Mouse (Mus musculus): ENCODE results near the gene Cldn3. TPM values are rescaled to one million over a fixed set of nuclear protein-coding genes. Genes with fewer than 3 reads are reported as not detected.
"Not testable (repeated sequence)": the region's sequence is repeated elsewhere in the genome, so short reads cannot be mapped to it uniquely, and the experiment has no call there.

The Cldn3 gene
- polyA plus RNA-seq, 1 experiment from 2014 or later, result 20.5 TPM

GRCm38 (mm10) chr5:134947420-134948084 lies 38.5 kb upstream of the Cldn3 start:
- no peak overlapping the region for H3K4me3 ChIP-seq
- H3K4me2 ChIP-seq (replicated peaks), result no peak overlapping the region
- no peaks in the 10 kb centered on the region for H3K36me3 ChIP-seq
- H3K27me3 ChIP-seq, result peaks cover 49% of the 10 kb centered on the region
- peaks cover 13% of the 10 kb centered on the region for H3K4me1 ChIP-seq
- no peak for ATAC-seq (ENCODE audit: insufficient number of reproducible peaks, insufficient read depth, low FRiP score, low TSS enrichment)
- no peak overlapping the region for H3K27ac ChIP-seq
- no peak overlapping the region for H3K9ac ChIP-seq
- no peaks in the 10 kb centered on the region for H3K9me3 ChIP-seq
- WGBS, result 45% methylated on average over 5 of the region's 5 CpGs

- H3K4me2 ChIP-seq (replicated peaks), result no peak overlapping the region
- no peak overlapping the region for H3K4me3 ChIP-seq
- H3K27me3 ChIP-seq, result peaks cover 49% of the 10 kb centered on the region
- peaks cover 13% of the 10 kb centered on the region for H3K4me1 ChIP-seq
- H3K36me3 ChIP-seq, result no peaks in the 10 kb centered on the region
- H3K9me3 ChIP-seq, result no peaks in the 10 kb centered on the region
- 53% methylated on average over 4 of the region's 4 CpGs for WGBS
- ATAC-seq (ENCODE audit: insufficient number of reproducible peaks, insufficient read depth, low FRiP score, low TSS enrichment), result no peak
- no peak overlapping the region for H3K27ac ChIP-seq
- no peak overlapping the region for H3K9ac ChIP-seq
Observed at GRCm38 (mm10) chr5:134948085-134948439, 38.0 kb upstream of the Cldn3 start.

- no peak for ATAC-seq (ENCODE audit: insufficient number of reproducible peaks, insufficient read depth, low FRiP score, low TSS enrichment)
- Histone ChIP-seq H3K4me3 (no peak overlapping the region), H3K27ac (0 out of 2 replicates have a peak overlapping the region, but pooled peaks have one; percentile 42), H3K9ac (no peak overlapping the region), H3K4me1 (peaks cover 13% of the 10 kb centered on the region), H3K27me3 (peaks cover 29% of the 10 kb centered on the region), H3K9me3 (no peaks in the 10 kb centered on the region), H3K36me3 (no peaks in the 10 kb centered on the region), H3K4me2 (replicated peaks) (no peak overlapping the region)
- WGBS, result 29% methylated on average over 19 of the region's 19 CpGs
Observed at GRCm38 (mm10) chr5:134951053-134951884, 34.7 kb upstream of the Cldn3 start.

GRCm38 (mm10) chr5:134955491-134955890 lies 30.5 kb upstream of the Cldn3 start:
- WGBS, result 75% methylated on average over 5 of the region's 5 CpGs
- Histone ChIP-seq H3K27me3 (peaks cover 8% of the 10 kb centered on the region; the same call in 1 of the 2 replicates), H3K36me3 (no peaks in the 10 kb centered on the region), H3K27ac (no peak overlapping the region), H3K9ac (no peak overlapping the region), H3K4me3 (no peak overlapping the region), H3K4me2 (replicated peaks) (no peak overlapping the region), H3K9me3 (no peaks in the 10 kb centered on the region), H3K4me1 (peaks cover 9% of the 10 kb centered on the region)
- ATAC-seq (ENCODE audit: insufficient number of reproducible peaks, insufficient read depth, low FRiP score, low TSS enrichment), result no peak

- Histone ChIP-seq H3K4me2 (replicated peaks) (no peak overlapping the region), H3K9ac (no peak overlapping the region), H3K27ac (no peak overlapping the region), H3K4me1 (no peaks in the 10 kb centered on the region), H3K4me3 (no peak overlapping the region), H3K9me3 (no peaks in the 10 kb centered on the region), H3K27me3 (no peaks in the 10 kb centered on the region; the same call in 1 of the 2 replicates), H3K36me3 (no peaks in the 10 kb centered on the region)
- 71% methylated on average over 7 of the region's 7 CpGs for WGBS
- no peak for ATAC-seq (ENCODE audit: insufficient number of reproducible peaks, insufficient read depth, low FRiP score, low TSS enrichment)
Observed at GRCm38 (mm10) chr5:134959114-134959513, 26.9 kb upstream of the Cldn3 start.

GRCm38 (mm10) chr5:134960430-134960829 lies 25.6 kb upstream of the Cldn3 start:
- WGBS, result 69% methylated on average over 2 of the region's 2 CpGs
- ATAC-seq (ENCODE audit: insufficient number of reproducible peaks, insufficient read depth, low FRiP score, low TSS enrichment), result no peak
- Histone ChIP-seq H3K36me3 (no peaks in the 10 kb centered on the region), H3K4me3 (no peak overlapping the region), H3K9me3 (no peaks in the 10 kb centered on the region), H3K27ac (no peak overlapping the region), H3K4me2 (replicated peaks) (no peak overlapping the region), H3K4me1 (no peaks in the 10 kb centered on the region), H3K9ac (no peak overlapping the region), H3K27me3 (no peaks in the 10 kb centered on the region; the same call in 1 of the 2 replicates)

GRCm38 (mm10) chr5:134961519-134961918 lies 24.5 kb upstream of the Cldn3 start:
- H3K36me3 ChIP-seq, result no peaks in the 10 kb centered on the region
- H3K4me1 ChIP-seq, result 0 out of 2 replicates have a peak, but pooled peaks cover 5% of the 10 kb centered on the region
- no peaks in the 10 kb centered on the region; the same call in 1 of the 2 replicates for H3K27me3 ChIP-seq
- H3K27ac ChIP-seq, result no peak overlapping the region
- H3K9ac ChIP-seq, result no peak overlapping the region
- H3K4me3 ChIP-seq, result no peak overlapping the region
- H3K9me3 ChIP-seq, result no peaks in the 10 kb centered on the region
- no peak overlapping the region for H3K4me2 ChIP-seq (replicated peaks)
- WGBS, result 91% methylated on average over 2 of the region's 2 CpGs
- ATAC-seq (ENCODE audit: insufficient number of reproducible peaks, insufficient read depth, low FRiP score, low TSS enrichment), result no peak

- Histone ChIP-seq H3K27me3 (no peaks in the 10 kb centered on the region), H3K27ac (no peak overlapping the region), H3K9me3 (no peaks in the 10 kb centered on the region), H3K4me1 (0 out of 2 replicates have a peak, but pooled peaks cover 5% of the 10 kb centered on the region), H3K9ac (no peak overlapping the region), H3K4me2 (replicated peaks) (no peak overlapping the region), H3K4me3 (no peak overlapping the region), H3K36me3 (no peaks in the 10 kb centered on the region)
- ATAC-seq (ENCODE audit: insufficient number of reproducible peaks, insufficient read depth, low FRiP score, low TSS enrichment), result no peak
- 36% methylated on average over 5 of the region's 5 CpGs for WGBS
Observed at GRCm38 (mm10) chr5:134963546-134963945, 22.5 kb upstream of the Cldn3 start.

GRCm38 (mm10) chr5:134964655-134965054 lies 21.4 kb upstream of the Cldn3 start:
- not testable (repeated sequence) for H3K4me3 ChIP-seq; H3K9me3 ChIP-seq; H3K36me3 ChIP-seq; H3K27me3 ChIP-seq; H3K27ac ChIP-seq; H3K4me1 ChIP-seq; H3K9ac ChIP-seq; H3K4me2 ChIP-seq (replicated peaks); ATAC-seq (ENCODE audit: insufficient number of reproducible peaks, insufficient read depth, low FRiP score, low TSS enrichment)

GRCm38 (mm10) chr5:134965473-134965851 lies 20.6 kb upstream of the Cldn3 start:
- H3K4me3 ChIP-seq, result peak overlapping the region; percentile 26
- H3K9me3 ChIP-seq, result no peaks in the 10 kb centered on the region
- H3K36me3 ChIP-seq, result no peaks in the 10 kb centered on the region
- no peak overlapping the region for H3K9ac ChIP-seq
- H3K27ac ChIP-seq, result no peak overlapping the region
- ATAC-seq (ENCODE audit: insufficient number of reproducible peaks, insufficient read depth, low FRiP score, low TSS enrichment), result no peak
- H3K4me2 ChIP-seq (replicated peaks), result peak overlapping the region; percentile 54
- 0 out of 2 replicates have a peak, but pooled peaks cover 5% of the 10 kb centered on the region for H3K4me1 ChIP-seq
- WGBS, result 4% methylated on average over 10 of the region's 10 CpGs
- H3K27me3 ChIP-seq, result no peaks in the 10 kb centered on the region

GRCm38 (mm10) chr5:134965852-134966821 lies 19.9 kb upstream of the Cldn3 start:
- Histone ChIP-seq H3K4me1 (0 out of 2 replicates have a peak, but pooled peaks cover 5% of the 10 kb centered on the region), H3K9ac (peak overlapping the region; percentile 8; the same call in 1 of the 2 replicates), H3K4me3 (peak overlapping the region; percentile 26), H3K27me3 (no peaks in the 10 kb centered on the region), H3K36me3 (no peaks in the 10 kb centered on the region), H3K9me3 (no peaks in the 10 kb centered on the region), H3K4me2 (replicated peaks) (peak overlapping the region; percentile 54), H3K27ac (no peak overlapping the region)
- WGBS, result 3% methylated on average over 33 of the region's 33 CpGs
- ATAC-seq (ENCODE audit: insufficient number of reproducible peaks, insufficient read depth, low FRiP score, low TSS enrichment), result peak; percentile 62; the same call in 1 of the 2 replicates

Data from embryonic facial prominence, embryonic 12.5 days (tissue).